8 mouse cellular contexts compared by ENCODE assay signal in the genomic region with DNA sequence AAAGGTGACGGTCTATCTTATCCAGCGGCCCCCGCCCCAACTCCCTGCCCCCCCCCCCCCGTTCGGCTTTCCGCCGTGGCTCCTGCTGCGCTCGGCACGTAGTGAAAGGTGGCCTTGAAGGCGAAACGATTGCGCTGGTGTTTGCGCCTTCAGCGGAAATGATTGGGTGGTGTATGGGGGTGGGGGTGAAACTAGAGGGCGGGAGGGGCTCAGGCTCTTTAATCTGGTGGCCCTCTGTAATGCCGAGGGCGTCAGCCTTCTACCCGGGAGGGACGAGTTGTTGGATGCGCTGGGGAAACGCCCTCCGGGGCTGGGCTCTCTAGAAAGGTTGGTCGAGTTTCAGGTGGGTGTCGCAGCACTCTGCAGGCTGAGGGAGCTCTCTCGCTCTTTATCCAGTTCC. TPM values are rescaled to one million over a fixed set of nuclear protein-coding genes. Genes with fewer than 3 reads are reported as not detected.
A peak's percentile ranks its signal among the peaks of the same experiment; 100 is the strongest.
DNase-seq lines count a peak whose midpoint lies in the region; ATAC-seq and TF ChIP-seq lines count a peak whose summit lies in the region.

No protein-coding gene starts in this region.

- ATAC-seq in forebrain, embryonic 14.5 days, result 0 out of 2 replicates have a peak, but pooled peaks have one; percentile 0
- ATAC-seq in hematopoietic stem cell, adult 5-6 weeks (replicated peaks in 1 of 2; ENCODE audit: insufficient read depth in 1 of 2, low FRiP score in 2 of 2, low TSS enrichment in 1 of 2, low read depth in 1 of 2, poor library complexity in 2 of 2, severe bottlenecking in 2 of 2), result peak; percentile 16 to 25; a peak in 3 of 4 replicates
- peak; percentile 22 for ATAC-seq in megakaryocyte, adult 5-6 weeks (ENCODE audit: poor library complexity, severe bottlenecking)

- peaks cover 14 to 17% of the 10 kb centered on the region in 2 experiments for H3K4me1 ChIP-seq in ES-E14 (ENCODE audit: control insufficient read depth in 2 of 2, insufficient read depth in 2 of 2, low read length in 2 of 2, poor library complexity in 1 of 2)
- peaks cover 30% of the 10 kb centered on the region for H3K4me1 ChIP-seq in forebrain, embryonic 14.5 days (ENCODE audit: control insufficient read depth, insufficient read depth, low read length)

- peaks cover 6% of the 10 kb centered on the region; the same call in 1 of the 2 replicates for H3K36me3 ChIP-seq in ES-E14 (ENCODE audit: control insufficient read depth, insufficient read depth, low read length, poor library complexity, severe bottlenecking)
- H3K36me3 ChIP-seq in forebrain, embryonic 14.5 days (ENCODE audit: control insufficient read depth, insufficient read depth, low read length), result 0 out of 2 replicates have a peak, but pooled peaks cover 4% of the 10 kb centered on the region

- H3K9me3 ChIP-seq in ES-E14 (ENCODE audit: control insufficient read depth, insufficient read depth, low read depth, low read length), result no peaks in the 10 kb centered on the region
- H3K9me3 ChIP-seq in forebrain, embryonic 14.5 days (replicated peaks; ENCODE audit: control insufficient read depth, low read length), result no peaks in the 10 kb centered on the region

- H3K9ac ChIP-seq in ES-E14 (ENCODE audit: insufficient read depth, low read depth, low read length, poor library complexity, severe bottlenecking), result peak overlapping the region; percentile 76
- H3K9ac ChIP-seq in forebrain, embryonic 14.5 days (ENCODE audit: low read length), result peak overlapping the region; percentile 99

- in situ Hi-C loops in ES-E14 (cut with MboI; ENCODE audit: low sequenced_read_pairs in 2 of 2, unreplicated experiment in 2 of 2), result no loop called here

- H3K4me2 ChIP-seq in forebrain, embryonic 14.5 days (ENCODE audit: low read length), result peak overlapping the region; percentile 66

- TF ChIP-seq CTCF in brain, embryonic 14.5 days (IDR thresholded peaks at IDR 0.05; ENCODE audit: borderline replicate concordance, extremely low read depth, insufficient read depth, insufficient read length), result no peak

- H3K27ac ChIP-seq in ES-E14 (ENCODE audit: insufficient read depth, low read depth, low read length, poor library complexity, severe bottlenecking), result peak overlapping the region; percentile 55
- peak overlapping the region; percentile 99 for H3K27ac ChIP-seq in forebrain, embryonic 14.5 days (ENCODE audit: low read depth, low read length)

- 0% methylated on average over 25 of the region's 26 CpGs for WGBS in forebrain, embryonic 14.5 days

- no peak; the same call in 1 of the 2 replicates for TF ChIP-seq POLR2A in brain, embryonic 14.5 days (IDR thresholded peaks at IDR 0.05; ENCODE audit: borderline replicate concordance, extremely low read depth, insufficient read depth, insufficient read length, poor library complexity, severe bottlenecking)

- no peaks in the 10 kb centered on the region for H3K27me3 ChIP-seq in forebrain, embryonic 14.5 days (replicated peaks; ENCODE audit: control insufficient read depth, insufficient read depth, low read length)

- H3K4me3 ChIP-seq in ES-E14 (ENCODE audit: insufficient read depth in 1 of 2, low read depth in 1 of 2, low read length in 2 of 2, poor library complexity in 1 of 2, severe bottlenecking in 1 of 2), result peak overlapping the region; percentile 92 to 99
- H3K4me3 ChIP-seq in forebrain, embryonic 14.5 days (ENCODE audit: low read depth, low read length), result peak overlapping the region; percentile 88

- peak; percentile 88 for DNase-seq in ES-E14 (ENCODE audit: low read depth, low spot score)
- DNase-seq in brain, embryonic 14.5 days (ENCODE audit: low read depth), result peak; percentile 74
- DNase-seq in forebrain, embryonic 14.5 days (ENCODE audit: low spot score), result peak; percentile 62
- DNase-seq in layer of hippocampus, postnatal 10 days (ENCODE audit: low spot score in 2 of 2), result peak; percentile 58 to 63
- peak; percentile 40 for DNase-seq in right cerebral cortex, postnatal 14 days
- DNase-seq in yolk sac, embryonic 10.5 days (ENCODE audit: low spot score), result peak; percentile 88

TF ChIP-seq in ES-E14, 5 proteins besides CTCF, POLR2A, EP300 and RAD21:
- TF ChIP-seq MAFK (IDR thresholded peaks at IDR 0.05; ENCODE audit: insufficient read depth, low read depth, low read length), result no peak
- TF ChIP-seq ZNF384 (IDR thresholded peaks at IDR 0.05; ENCODE audit: low read depth, low read length), result no peak
- no peak for TF ChIP-seq HCFC1 (IDR thresholded peaks at IDR 0.05; ENCODE audit: borderline replicate concordance, insufficient read depth, low read length)
- no peak for TF ChIP-seq ZC3H11A (IDR thresholded peaks at IDR 0.05; ENCODE audit: borderline replicate concordance, low read depth, low read length)
- TF ChIP-seq CHD2 (IDR thresholded peaks at IDR 0.05; ENCODE audit: low read depth, low read length), result no peak

RNA-seq across cellular contexts. Expression of gene Anp32a, which starts 3.5 kb away (rescaled TPM):
- total RNA-seq in ES-E14 (2012; rRNA removed), result 93.5 and 96.0 TPM in 2 replicates
- 207 and 332 TPM in 2 replicates for polyA plus RNA-seq in brain, embryonic 14.5 days (2012; rRNA removed)
- polyA plus RNA-seq in forebrain, embryonic 14.5 days (2014; fragmentation: Nextera tagmentation; extraction: Ambion mirVana), result 115 and 118 TPM in 2 replicates
- total RNA-seq in hematopoietic stem cell, adult 5-6 weeks (2017), result 642 and 1,000 TPM in 2 replicates
- 100 to 1,000 TPM; 224 to 231 TPM for total RNA-seq in layer of hippocampus, postnatal 10 days (2021)
- 257 and 275 TPM in 2 replicates for total RNA-seq in megakaryocyte, adult 5-6 weeks (2015)
- 587 and 621 TPM in 2 replicates for total RNA-seq in megakaryocyte, adult 5-6 weeks (2017)

Comparison
In these comparisons a context has a peak if more than half of its experiments do, and no peak if none do; other contexts are left out.
1. Peak in every context shown above with its lines: DNase-seq, ATAC-seq, H3K4me3 ChIP-seq and H3K27ac ChIP-seq.